Mouse (Mus musculus): ENCODE results near the gene Epha3. TPM values are rescaled to one million over a fixed set of nuclear protein-coding genes. Genes with fewer than 3 reads are reported as not detected.

Epha3 gene
- polyA plus RNA-seq, 1 experiment from 2014 or later: 20.9 TPM

DNA sequence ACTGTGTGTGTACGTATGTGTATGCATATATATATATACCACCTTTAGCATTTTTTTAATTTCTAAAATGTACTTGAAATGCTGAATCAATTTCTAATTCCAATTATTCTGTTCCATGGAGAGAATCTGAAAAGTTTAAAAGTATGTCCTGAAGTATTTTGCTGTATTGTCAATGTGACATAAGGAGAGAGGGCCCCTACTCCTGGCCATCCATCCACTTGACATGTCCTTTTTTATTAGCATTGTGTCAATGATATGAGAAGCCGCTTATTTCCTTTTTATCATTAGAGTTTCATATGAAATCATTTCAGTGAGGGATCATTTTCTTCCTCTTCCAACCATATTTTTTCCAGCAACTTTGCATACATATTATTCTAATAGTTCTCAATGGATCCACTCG, 58.0 kb downstream of the Epha3 start:
- no peak overlapping the region for H3K4me2 ChIP-seq (ENCODE audit: low read length)
- H3K9me3 ChIP-seq (ENCODE audit: control insufficient read depth, low read length): no peaks in the 10 kb centered on the region
- H3K4me1 ChIP-seq (ENCODE audit: control insufficient read depth, insufficient read depth, low read length): peaks cover 10% of the 10 kb centered on the region; the same call in 1 of the 2 replicates
- ATAC-seq (ENCODE audit: low FRiP score, low TSS enrichment) (no peak), DNase-seq (no peak)
- H3K4me3 ChIP-seq (replicated peaks; ENCODE audit: low read depth, low read length): no peak overlapping the region
- no peaks in the 10 kb centered on the region for H3K27me3 ChIP-seq (ENCODE audit: control insufficient read depth, insufficient read depth, low read length)
- H3K9ac ChIP-seq (replicated peaks; ENCODE audit: low read length): no peak overlapping the region
- WGBS: 61% methylated on average over 3 of the region's 3 CpGs
- H3K36me3 ChIP-seq (ENCODE audit: control insufficient read depth, insufficient read depth, low read length): no peaks in the 10 kb centered on the region
- H3K27ac ChIP-seq (replicated peaks; ENCODE audit: low read depth, low read length): no peak overlapping the region

DNA sequence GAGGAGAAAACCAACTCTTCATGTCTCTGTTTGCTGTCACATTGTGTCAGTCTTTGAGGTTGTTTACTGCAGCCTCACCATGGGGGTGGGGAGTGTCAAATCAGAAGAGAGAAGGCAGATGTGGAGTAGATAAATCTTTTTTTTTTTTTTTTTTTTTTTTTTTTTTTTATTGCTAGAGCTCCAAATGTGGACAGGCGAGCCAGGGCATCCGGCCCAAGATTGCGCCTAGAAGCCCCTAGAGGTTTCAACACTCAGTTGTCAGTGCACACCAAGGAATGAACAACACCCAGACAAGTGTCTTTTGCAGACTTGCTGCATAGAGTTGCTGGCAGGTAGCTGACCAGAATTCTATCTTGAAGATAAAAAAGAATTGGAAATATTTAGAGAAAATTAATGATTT, 62.5 kb downstream of the Epha3 start:
- WGBS: 81% methylated on average over 3 of the region's 3 CpGs
- no peak for ATAC-seq (ENCODE audit: low FRiP score, low TSS enrichment)
- H3K27me3 ChIP-seq (ENCODE audit: control insufficient read depth, insufficient read depth, low read length): no peaks in the 10 kb centered on the region
- DNase-seq: no peak
- no peaks in the 10 kb centered on the region for H3K36me3 ChIP-seq (ENCODE audit: control insufficient read depth, insufficient read depth, low read length)
- no peaks in the 10 kb centered on the region for H3K9me3 ChIP-seq (ENCODE audit: control insufficient read depth, low read length)
- H3K4me3 ChIP-seq (replicated peaks; ENCODE audit: low read depth, low read length): no peak overlapping the region
- H3K4me2 ChIP-seq (ENCODE audit: low read length): no peak overlapping the region
- H3K27ac ChIP-seq (replicated peaks; ENCODE audit: low read depth, low read length): no peak overlapping the region
- peaks cover 5% of the 10 kb centered on the region; the same call in 1 of the 2 replicates for H3K4me1 ChIP-seq (ENCODE audit: control insufficient read depth, insufficient read depth, low read length)
- no peak overlapping the region for H3K9ac ChIP-seq (replicated peaks; ENCODE audit: low read length)

DNA sequence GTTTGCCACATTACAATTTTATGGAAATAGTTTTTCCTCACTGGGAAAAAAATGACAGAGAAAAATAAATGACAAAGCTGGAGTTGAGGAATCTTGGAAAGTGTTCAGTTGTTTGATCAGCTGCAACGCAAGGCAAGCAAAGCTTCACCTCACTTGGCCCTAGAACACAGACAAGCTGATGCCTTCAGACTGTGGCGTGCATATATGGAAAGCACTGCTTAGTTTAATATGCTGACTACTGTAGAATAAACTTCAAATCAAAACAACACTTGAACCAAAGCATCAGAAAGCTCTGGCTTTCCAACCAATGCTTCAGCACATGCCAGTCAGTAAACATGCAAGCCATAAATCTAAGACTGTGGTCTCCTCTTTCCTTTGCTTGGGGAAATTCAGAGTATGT, 65.6 kb downstream of the Epha3 start:
- Histone ChIP-seq H3K4me2 (ENCODE audit: low read length) (no peak overlapping the region), H3K4me1 (ENCODE audit: control insufficient read depth, insufficient read depth, low read length) (no peaks in the 10 kb centered on the region), H3K9me3 (ENCODE audit: control insufficient read depth, low read length) (no peaks in the 10 kb centered on the region), H3K27ac (replicated peaks; ENCODE audit: low read depth, low read length) (no peak overlapping the region), H3K9ac (replicated peaks; ENCODE audit: low read length) (no peak overlapping the region), H3K36me3 (ENCODE audit: control insufficient read depth, insufficient read depth, low read length) (no peaks in the 10 kb centered on the region), H3K4me3 (replicated peaks; ENCODE audit: low read depth, low read length) (no peak overlapping the region), H3K27me3 (ENCODE audit: control insufficient read depth, insufficient read depth, low read length) (no peaks in the 10 kb centered on the region)
- 80% methylated on average over 2 of the region's 2 CpGs for WGBS
- ATAC-seq (ENCODE audit: low FRiP score, low TSS enrichment): no peak
- DNase-seq: no peak

DNA sequence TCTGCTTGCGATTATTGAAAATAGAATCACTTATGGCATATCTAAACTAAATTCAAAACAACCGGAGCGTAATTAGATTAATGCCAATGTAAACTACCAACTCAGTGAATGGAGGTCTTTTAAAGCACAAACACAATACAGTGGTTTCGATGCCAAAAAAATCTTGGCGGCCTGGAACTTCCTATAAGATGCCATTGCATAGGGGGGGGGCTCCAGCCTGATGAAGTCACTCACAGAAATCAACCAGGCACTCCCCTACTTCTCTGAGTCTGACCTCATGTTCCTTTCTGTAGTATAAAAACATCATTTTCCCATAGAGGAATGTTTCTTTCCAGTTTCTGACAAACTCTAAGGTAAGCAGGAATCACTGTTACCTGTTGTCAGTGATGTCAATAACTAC, 69.7 kb downstream of the Epha3 start:
- WGBS: 84% methylated on average over 5 of the region's 5 CpGs
- Histone ChIP-seq H3K9me3 (ENCODE audit: control insufficient read depth, low read length) (no peaks in the 10 kb centered on the region), H3K27me3 (ENCODE audit: control insufficient read depth, insufficient read depth, low read length) (no peaks in the 10 kb centered on the region), H3K4me1 (ENCODE audit: control insufficient read depth, insufficient read depth, low read length) (no peaks in the 10 kb centered on the region), H3K27ac (replicated peaks; ENCODE audit: low read depth, low read length) (no peak overlapping the region), H3K4me3 (replicated peaks; ENCODE audit: low read depth, low read length) (no peak overlapping the region), H3K9ac (replicated peaks; ENCODE audit: low read length) (no peak overlapping the region), H3K4me2 (ENCODE audit: low read length) (no peak overlapping the region), H3K36me3 (ENCODE audit: control insufficient read depth, insufficient read depth, low read length) (no peaks in the 10 kb centered on the region)
- ATAC-seq (ENCODE audit: low FRiP score, low TSS enrichment): no peak
- DNase-seq: no peak

DNA sequence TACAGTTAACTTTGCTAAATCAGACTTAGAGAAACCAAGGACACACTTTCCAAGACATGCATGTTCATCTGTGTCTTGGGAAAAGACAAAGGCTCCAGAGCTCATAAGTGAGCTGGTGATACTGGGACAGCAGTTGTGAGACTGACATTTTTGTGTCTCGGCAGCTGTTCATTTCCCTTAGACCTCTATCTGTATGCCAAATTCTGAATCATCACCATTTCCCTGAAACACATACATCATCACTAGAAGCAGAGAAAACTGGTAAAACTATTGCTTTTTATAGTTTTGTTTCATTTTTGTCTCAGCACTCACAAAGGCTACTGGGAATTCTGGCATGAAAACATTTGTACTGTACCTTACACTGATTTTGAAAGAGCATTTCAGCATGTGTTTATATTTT, 70.2 kb downstream of the Epha3 start:
- no peak overlapping the region for H3K4me3 ChIP-seq (replicated peaks; ENCODE audit: low read depth, low read length)
- H3K9ac ChIP-seq (replicated peaks; ENCODE audit: low read length): no peak overlapping the region
- H3K4me1 ChIP-seq (ENCODE audit: control insufficient read depth, insufficient read depth, low read length): no peaks in the 10 kb centered on the region
- ATAC-seq (ENCODE audit: low FRiP score, low TSS enrichment) (no peak), DNase-seq (no peak)
- WGBS: 92% methylated on average over 1 of the region's 1 CpGs
- no peaks in the 10 kb centered on the region for H3K9me3 ChIP-seq (ENCODE audit: control insufficient read depth, low read length)
- H3K4me2 ChIP-seq (ENCODE audit: low read length): no peak overlapping the region
- H3K36me3 ChIP-seq (ENCODE audit: control insufficient read depth, insufficient read depth, low read length): no peaks in the 10 kb centered on the region
- H3K27ac ChIP-seq (replicated peaks; ENCODE audit: low read depth, low read length): no peak overlapping the region
- no peaks in the 10 kb centered on the region for H3K27me3 ChIP-seq (ENCODE audit: control insufficient read depth, insufficient read depth, low read length)

DNA sequence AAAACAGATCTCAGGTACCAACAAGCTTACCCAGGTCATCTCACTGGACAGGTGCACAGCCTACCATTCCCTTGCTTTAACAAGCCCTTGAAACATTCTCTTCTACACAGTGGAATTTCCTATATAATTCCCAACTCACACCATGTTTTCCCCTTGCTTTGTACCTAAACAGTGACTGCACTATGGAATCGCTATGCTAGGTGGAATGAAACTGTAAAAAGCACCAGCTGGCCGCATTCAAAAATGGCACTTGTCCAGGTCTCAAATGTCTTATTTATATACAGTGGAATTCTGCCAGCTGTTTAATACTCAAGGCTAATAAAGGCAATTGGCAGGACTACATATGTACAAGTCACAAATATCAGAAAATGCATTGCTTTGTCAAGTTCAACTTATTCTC, 71.9 kb downstream of the Epha3 start:
- Histone ChIP-seq H3K27ac (replicated peaks; ENCODE audit: low read depth, low read length) (no peak overlapping the region), H3K9me3 (ENCODE audit: control insufficient read depth, low read length) (no peaks in the 10 kb centered on the region), H3K4me1 (ENCODE audit: control insufficient read depth, insufficient read depth, low read length) (no peaks in the 10 kb centered on the region), H3K4me2 (ENCODE audit: low read length) (no peak overlapping the region), H3K27me3 (ENCODE audit: control insufficient read depth, insufficient read depth, low read length) (no peaks in the 10 kb centered on the region), H3K4me3 (replicated peaks; ENCODE audit: low read depth, low read length) (no peak overlapping the region), H3K9ac (replicated peaks; ENCODE audit: low read length) (no peak overlapping the region), H3K36me3 (ENCODE audit: control insufficient read depth, insufficient read depth, low read length) (no peaks in the 10 kb centered on the region)
- DNase-seq (peak; percentile 51), ATAC-seq (ENCODE audit: low FRiP score, low TSS enrichment) (no peak)
- 73% methylated on average over 2 of the region's 2 CpGs for WGBS

DNA sequence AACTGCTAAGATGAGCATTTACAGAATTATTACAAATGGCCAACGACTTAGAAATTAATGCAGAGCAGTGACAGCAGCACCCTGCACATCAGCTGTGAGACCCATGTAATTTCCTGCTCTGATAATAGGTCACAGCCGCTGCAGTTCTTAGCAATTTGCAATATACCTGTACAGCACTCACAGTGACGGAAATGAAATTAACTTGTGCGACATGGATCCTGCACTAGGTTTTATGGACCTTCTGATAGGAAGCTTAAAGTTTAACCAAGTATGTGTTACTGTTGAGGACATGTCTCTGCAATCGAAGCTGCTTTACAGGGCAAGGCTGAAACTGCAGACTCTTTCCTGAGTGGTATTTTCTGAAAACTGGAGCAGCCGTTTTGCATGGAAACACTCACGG, 80.4 kb downstream of the Epha3 start:
- 83% methylated on average over 7 of the region's 7 CpGs for WGBS
- H3K9me3 ChIP-seq (ENCODE audit: control insufficient read depth, low read length): no peaks in the 10 kb centered on the region
- DNase-seq: peak; percentile 12
- H3K27me3 ChIP-seq (ENCODE audit: control insufficient read depth, insufficient read depth, low read length): no peaks in the 10 kb centered on the region
- no peak for ATAC-seq (ENCODE audit: low FRiP score, low TSS enrichment)
- H3K36me3 ChIP-seq (ENCODE audit: control insufficient read depth, insufficient read depth, low read length): no peaks in the 10 kb centered on the region
- H3K27ac ChIP-seq (replicated peaks; ENCODE audit: low read depth, low read length): no peak overlapping the region
- H3K4me1 ChIP-seq (ENCODE audit: control insufficient read depth, insufficient read depth, low read length): no peaks in the 10 kb centered on the region
- H3K9ac ChIP-seq (replicated peaks; ENCODE audit: low read length): no peak overlapping the region
- no peak overlapping the region for H3K4me3 ChIP-seq (replicated peaks; ENCODE audit: low read depth, low read length)
- no peak overlapping the region for H3K4me2 ChIP-seq (ENCODE audit: low read length)

DNA sequence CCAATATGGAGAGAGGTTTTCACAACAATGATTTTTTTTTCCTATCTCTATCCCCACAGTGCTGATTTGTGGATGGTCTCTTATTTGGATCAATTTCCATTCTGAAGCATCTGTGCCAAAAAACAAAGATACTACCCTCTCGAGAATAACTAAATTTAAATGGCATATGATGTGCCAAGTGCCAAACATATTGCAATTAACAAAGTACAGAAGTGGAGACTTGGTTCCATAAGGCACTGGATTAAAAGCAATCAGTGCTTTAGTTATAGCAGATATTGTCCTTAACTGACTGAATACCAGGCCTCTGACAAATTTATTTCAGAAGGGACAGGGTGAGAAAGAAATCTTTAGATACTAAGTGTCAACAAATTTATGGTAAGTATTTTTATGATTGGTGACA, 81.9 kb downstream of the Epha3 start:
- no peak overlapping the region for H3K27ac ChIP-seq (replicated peaks; ENCODE audit: low read depth, low read length)
- whole genome bisulfite sequencing: 78% methylated on average over 1 of the region's 1 CpGs

DNA sequence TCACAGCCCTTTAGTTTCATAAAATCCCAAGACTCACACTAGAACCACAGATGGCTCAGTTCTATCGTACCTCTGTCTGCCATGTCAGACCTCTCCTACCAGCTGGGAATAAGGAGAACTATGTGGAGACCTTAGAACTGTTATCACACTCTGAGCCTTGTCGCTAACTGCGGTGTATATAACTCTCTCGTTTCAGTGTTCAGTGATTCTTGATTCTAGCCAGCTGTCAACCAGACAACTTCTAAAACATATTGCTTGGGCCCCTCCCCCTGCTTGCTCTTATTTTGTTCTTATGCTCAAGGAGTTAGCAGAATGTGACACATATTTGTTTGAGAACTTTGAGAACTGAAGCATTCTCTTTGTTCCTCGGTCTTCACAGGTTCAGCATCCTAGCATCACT, 83.8 kb downstream of the Epha3 start:
- Histone ChIP-seq H3K27me3 (ENCODE audit: control insufficient read depth, insufficient read depth, low read length) (no peaks in the 10 kb centered on the region), H3K9ac (replicated peaks; ENCODE audit: low read length) (no peak overlapping the region), H3K4me1 (ENCODE audit: control insufficient read depth, insufficient read depth, low read length) (no peaks in the 10 kb centered on the region), H3K36me3 (ENCODE audit: control insufficient read depth, insufficient read depth, low read length) (no peaks in the 10 kb centered on the region), H3K4me3 (replicated peaks; ENCODE audit: low read depth, low read length) (no peak overlapping the region), H3K27ac (replicated peaks; ENCODE audit: low read depth, low read length) (no peak overlapping the region), H3K4me2 (ENCODE audit: low read length) (no peak overlapping the region), H3K9me3 (ENCODE audit: control insufficient read depth, low read length) (no peaks in the 10 kb centered on the region)
- DNase-seq (no peak), ATAC-seq (ENCODE audit: low FRiP score, low TSS enrichment) (no peak)
- 87% methylated on average over 5 of the region's 5 CpGs for WGBS

More for the DNA sequence above, 81.9 kb downstream of the Epha3 start:
- Histone ChIP-seq H3K9ac (replicated peaks; ENCODE audit: low read length) (no peak overlapping the region), H3K36me3 (ENCODE audit: control insufficient read depth, insufficient read depth, low read length) (no peaks in the 10 kb centered on the region), H3K27me3 (ENCODE audit: control insufficient read depth, insufficient read depth, low read length) (no peaks in the 10 kb centered on the region), H3K9me3 (ENCODE audit: control insufficient read depth, low read length) (no peaks in the 10 kb centered on the region), H3K4me2 (ENCODE audit: low read length) (no peak overlapping the region), H3K4me1 (ENCODE audit: control insufficient read depth, insufficient read depth, low read length) (no peaks in the 10 kb centered on the region), H3K4me3 (replicated peaks; ENCODE audit: low read depth, low read length) (no peak overlapping the region)
- ATAC-seq (ENCODE audit: low FRiP score, low TSS enrichment) (no peak), DNase-seq (no peak)

Data from midbrain, embryonic 14.5 days (tissue).